Mouse (Mus musculus): ENCODE data around the gene Ift52. TPM values are rescaled to one million over a fixed set of nuclear protein-coding genes. Genes with fewer than 3 reads are reported as not detected.

Ift52 gene
- polyA plus RNA-seq, 1 experiment from 2014 or later, result 58.9 TPM

GRCm38 (mm10) chr2:163084519-163084918 lies 67.4 kb downstream of the Ift52 start:
- H3K27me3 ChIP-seq, result no peaks in the 10 kb centered on the region
- no peak overlapping the region for H3K4me2 ChIP-seq (replicated peaks)
- no peak overlapping the region for H3K9ac ChIP-seq (replicated peaks)
- no peak for ATAC-seq (ENCODE audit: low FRiP score, low read depth)
- no peak overlapping the region for H3K27ac ChIP-seq (replicated peaks)
- H3K4me3 ChIP-seq, result no peak overlapping the region
- no peaks in the 10 kb centered on the region for H3K4me1 ChIP-seq
- H3K9me3 ChIP-seq, result no peaks in the 10 kb centered on the region
- 95% methylated on average over 3 of the region's 3 CpGs for WGBS
- peaks cover 23% of the 10 kb centered on the region for H3K36me3 ChIP-seq

GRCm38 (mm10) chr2:163085047-163085446 lies 67.9 kb downstream of the Ift52 start:
- Histone ChIP-seq H3K4me2 (replicated peaks) (no peak overlapping the region), H3K27ac (replicated peaks) (no peak overlapping the region)
- WGBS, result 86% methylated on average over 6 of the region's 6 CpGs

GRCm38 (mm10) chr2:163086561-163086960 lies 69.4 kb downstream of the Ift52 start:
- Histone ChIP-seq H3K4me1 (no peaks in the 10 kb centered on the region), H3K27ac (replicated peaks) (no peak overlapping the region), H3K9me3 (no peaks in the 10 kb centered on the region), H3K36me3 (peaks cover 13% of the 10 kb centered on the region), H3K4me2 (replicated peaks) (no peak overlapping the region), H3K9ac (replicated peaks) (no peak overlapping the region), H3K4me3 (no peak overlapping the region), H3K27me3 (no peaks in the 10 kb centered on the region)
- 89% methylated on average over 8 of the region's 8 CpGs for WGBS
- ATAC-seq (ENCODE audit: low FRiP score, low read depth), result no peak

More at GRCm38 (mm10) chr2:163085047-163085446, 67.9 kb downstream of the Ift52 start:
- ATAC-seq (ENCODE audit: low FRiP score, low read depth), result no peak
- Histone ChIP-seq H3K4me1 (no peaks in the 10 kb centered on the region), H3K36me3 (peaks cover 20% of the 10 kb centered on the region), H3K9me3 (no peaks in the 10 kb centered on the region), H3K27me3 (no peaks in the 10 kb centered on the region), H3K9ac (replicated peaks) (no peak overlapping the region), H3K4me3 (no peak overlapping the region)

DNA sequence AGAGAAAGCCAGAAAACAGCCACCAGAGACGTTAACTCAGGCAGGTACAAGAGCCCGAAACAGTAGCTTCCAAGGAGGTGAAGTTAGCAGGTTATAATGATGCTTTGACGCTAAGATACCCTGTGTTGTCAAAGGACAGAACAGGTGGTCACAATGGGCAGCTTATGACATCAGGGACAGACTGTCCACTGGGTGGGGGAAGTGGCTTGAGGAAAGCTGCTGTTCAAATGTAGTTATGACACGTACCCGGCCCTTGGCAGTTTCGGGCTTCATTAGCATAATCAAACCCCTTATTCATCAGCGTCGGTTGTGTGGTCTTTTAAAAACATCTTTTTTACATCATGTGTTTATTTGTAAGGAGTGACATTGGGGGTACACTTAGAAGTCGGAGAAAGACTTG lies 70.6 kb downstream of the Ift52 start, which contains the start of gene Gtsf1l:
Gene Gtsf1l, minus strand, starts transcription at position 128 of the 400 bp plus-strand sequence.
- no peak within 1 kb of the TSS for H3K9ac ChIP-seq (replicated peaks)
- no peak within 1 kb of the TSS for H3K4me2 ChIP-seq (replicated peaks)
- no peaks in the 10 kb centered on the region for H3K9me3 ChIP-seq
- H3K27ac ChIP-seq (replicated peaks), result no peak within 1 kb of the TSS
- no peak within 1 kb of the TSS for H3K4me3 ChIP-seq
- no peak for ATAC-seq (ENCODE audit: low FRiP score, low read depth)
- no peaks in the 10 kb centered on the region for H3K4me1 ChIP-seq
- WGBS, result 90% methylated on average over 9 of the region's 9 CpGs
- no peaks in the 10 kb centered on the region for H3K27me3 ChIP-seq
- H3K36me3 ChIP-seq, result peaks cover 11% of the 10 kb centered on the region

DNA sequence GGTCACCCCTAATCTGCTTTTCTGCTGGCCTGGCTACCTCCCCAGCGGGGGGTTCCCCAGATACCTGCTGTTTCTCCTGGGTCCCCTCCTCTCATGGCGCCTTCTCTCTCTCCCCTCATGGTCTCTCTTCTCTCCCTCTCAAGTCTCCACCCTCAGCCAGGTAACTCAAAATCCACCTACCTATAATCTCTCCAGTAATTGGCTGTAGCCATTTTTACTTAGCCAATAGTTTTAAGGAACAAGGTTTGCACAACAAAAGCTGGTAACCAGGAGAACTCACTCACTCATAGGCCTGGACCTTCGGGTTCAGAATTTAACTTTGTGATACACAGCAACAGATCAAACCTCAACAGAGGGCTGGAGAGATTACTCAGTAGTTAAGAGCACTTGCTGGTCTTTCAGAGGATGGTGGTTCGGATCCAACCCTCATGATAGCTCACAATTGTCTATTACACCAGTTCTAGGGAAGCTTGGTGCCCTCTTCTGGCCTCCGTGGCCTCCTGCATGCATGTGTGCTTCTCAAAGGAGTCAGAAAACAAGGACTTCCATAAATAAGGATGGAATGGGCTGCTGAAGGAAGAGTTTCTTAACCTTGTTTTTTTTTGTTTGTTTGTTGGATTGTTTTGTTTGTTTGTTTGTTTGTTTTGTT lies 72.4 kb downstream of the Ift52 start:
- Histone ChIP-seq H3K36me3 (no peaks in the 10 kb centered on the region), H3K27ac (replicated peaks) (no peak overlapping the region), H3K9me3 (no peaks in the 10 kb centered on the region), H3K4me3 (no peak overlapping the region), H3K4me2 (replicated peaks) (no peak overlapping the region), H3K4me1 (no peaks in the 10 kb centered on the region), H3K9ac (replicated peaks) (no peak overlapping the region), H3K27me3 (no peaks in the 10 kb centered on the region)
- WGBS, result 71% methylated on average over 5 of the region's 5 CpGs
- no peak for ATAC-seq (ENCODE audit: low FRiP score, low read depth)

- 96% methylated on average over 9 of the region's 10 CpGs for WGBS
- H3K4me3 ChIP-seq, result no peak overlapping the region
- H3K4me2 ChIP-seq (replicated peaks), result no peak overlapping the region
- no peaks in the 10 kb centered on the region for H3K4me1 ChIP-seq
- H3K9ac ChIP-seq (replicated peaks), result no peak overlapping the region
- no peaks in the 10 kb centered on the region for H3K9me3 ChIP-seq
- H3K27me3 ChIP-seq, result peaks cover 5% of the 10 kb centered on the region
- no peaks in the 10 kb centered on the region for H3K36me3 ChIP-seq
- no peak for ATAC-seq (ENCODE audit: low FRiP score, low read depth)
- no peak overlapping the region for H3K27ac ChIP-seq (replicated peaks)
Observed at GRCm38 (mm10) chr2:163094909-163095308, 77.8 kb downstream of the Ift52 start.

Small RNAs within 50 kb of the gene (microRNA-seq; reads per million reads assigned to microRNA genes)
- gene Gm22174 (not detected), gene Mir7003 (not detected)

Other genes with a start within 250 kb of the Ift52 start
- 245 and 267 TPM in 2 replicates for gene Srsf6, start 85.8 kb upstream of the Ift52 start, polyA plus RNA-seq (2016; fragmentation: Nextera tagmentation; extraction: Ambion mirVana)
- gene L3mbtl1, start 73.9 kb upstream of the Ift52 start, polyA plus RNA-seq (2016; fragmentation: Nextera tagmentation; extraction: Ambion mirVana), result 0.26 and 0.31 TPM in 2 replicates
- 0.08 TPM in 1 of 2 replicates, not detected in the other for gene Sgk2, start 30.0 kb upstream of the Ift52 start, polyA plus RNA-seq (2016; fragmentation: Nextera tagmentation; extraction: Ambion mirVana)
- gene Mybl2, start 37.3 kb downstream of the Ift52 start, polyA plus RNA-seq (2016; fragmentation: Nextera tagmentation; extraction: Ambion mirVana), result 35.5 and 35.7 TPM in 2 replicates
- not detected in 2 replicates for gene Gtsf1l, start 70.5 kb downstream of the Ift52 start, polyA plus RNA-seq (2016; fragmentation: Nextera tagmentation; extraction: Ambion mirVana)
- gene Tox2, start 185.8 kb downstream of the Ift52 start, polyA plus RNA-seq (2016; fragmentation: Nextera tagmentation; extraction: Ambion mirVana), result 38.1 and 39.4 TPM in 2 replicates

Data from midbrain, embryonic 12.5 days (tissue).